Mouse (Mus musculus): ENCODE data around the gene Cnih3. TPM values are rescaled to one million over a fixed set of nuclear protein-coding genes. Genes with fewer than 3 reads are reported as not detected.

Gene Cnih3
- total RNA-seq, 2 experiments from 2014 or later, result not detected

- DNase-seq, result no peak
Observed at GRCm38 (mm10) chr1:181456911-181457310, 104.5 kb downstream of the Cnih3 start.

- no peak for DNase-seq
Observed at GRCm38 (mm10) chr1:181459431-181460105, 107.1 kb downstream of the Cnih3 start.

- no peak for DNase-seq
Observed at GRCm38 (mm10) chr1:181460283-181460682, 107.9 kb downstream of the Cnih3 start.

DNA sequence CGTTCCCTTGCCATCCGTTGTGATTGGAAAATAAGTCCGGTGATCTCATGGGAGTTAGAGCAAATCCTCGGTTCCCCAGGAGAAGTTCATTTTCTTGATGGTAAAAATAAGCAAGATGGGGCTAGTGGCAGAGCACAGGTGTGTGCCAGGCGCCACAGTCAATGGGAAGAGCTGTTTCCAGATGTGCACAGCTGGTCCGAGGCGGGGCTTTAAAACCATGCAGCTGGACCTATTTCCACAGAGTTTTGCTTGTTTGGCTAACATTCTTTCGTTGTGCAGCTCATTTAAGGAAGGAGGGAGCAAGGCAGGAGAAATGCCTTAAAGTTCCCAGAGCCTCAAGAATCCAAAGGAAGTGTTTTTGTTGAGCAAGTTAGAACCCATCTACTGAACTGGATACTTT is 109.1 kb downstream of the Cnih3 start:
- DNase-seq, result peak; percentile 16

DNA sequence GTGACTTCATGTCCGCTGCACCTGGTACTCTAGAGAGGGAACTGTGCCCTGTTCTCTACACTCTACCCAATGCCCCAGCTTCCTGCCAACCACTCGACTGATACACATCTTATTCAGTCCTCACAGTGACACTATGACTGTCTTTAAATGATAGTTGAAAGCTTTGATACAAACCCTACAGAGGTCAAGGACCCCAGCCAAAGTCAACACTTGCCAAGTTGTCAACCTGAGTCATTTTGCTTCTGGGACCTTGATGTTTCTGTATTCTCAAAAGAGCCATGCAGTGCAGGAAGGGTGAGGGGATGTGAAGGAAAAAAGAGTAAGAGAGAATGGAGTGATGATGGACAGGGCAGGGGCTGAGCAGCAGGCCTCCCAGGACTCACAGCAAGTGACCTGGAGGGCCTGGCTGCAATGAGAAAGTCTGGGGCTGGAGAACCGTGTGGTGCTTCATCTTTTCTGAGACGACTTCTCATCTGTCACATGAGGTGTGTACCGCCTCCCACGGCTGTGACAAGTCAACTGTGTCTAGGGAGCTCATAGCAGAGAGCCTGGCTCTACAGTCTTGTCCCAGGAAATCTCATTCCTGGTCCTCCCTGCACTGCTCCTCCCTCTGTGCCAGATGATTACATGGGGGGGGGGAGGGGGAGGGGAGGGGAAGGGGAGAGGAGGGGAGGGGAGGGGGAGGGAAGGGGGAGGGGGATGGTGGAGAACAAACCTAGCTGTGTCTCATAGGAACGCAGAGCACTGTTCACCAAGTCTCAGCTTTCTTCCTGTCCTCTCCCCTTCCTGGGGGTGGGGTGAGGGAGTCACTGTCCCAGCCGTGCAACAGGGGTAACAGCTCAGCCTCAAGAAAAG is 109.8 kb downstream of the Cnih3 start:
- DNase-seq, result no peak

DNA sequence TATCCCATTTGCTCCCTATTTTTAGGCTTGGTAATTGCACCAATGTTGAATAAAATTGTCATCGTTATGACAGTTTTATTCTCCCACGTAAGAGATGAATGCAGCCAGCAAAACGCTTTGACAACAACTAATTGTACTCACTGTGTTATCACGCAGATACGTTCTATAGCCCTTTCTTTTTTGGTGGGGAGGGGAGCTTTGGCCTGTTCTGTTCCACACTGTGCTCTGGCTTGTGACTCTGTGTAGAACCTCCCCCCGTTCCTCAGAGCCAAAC is 110.4 kb downstream of the Cnih3 start:
- DNase-seq, result no peak

GRCm38 (mm10) chr1:181465027-181465426 is 112.6 kb downstream of the Cnih3 start:
- peak; percentile 30 for DNase-seq

GRCm38 (mm10) chr1:181466040-181466439 is 113.6 kb downstream of the Cnih3 start:
- no peak for DNase-seq

DNA sequence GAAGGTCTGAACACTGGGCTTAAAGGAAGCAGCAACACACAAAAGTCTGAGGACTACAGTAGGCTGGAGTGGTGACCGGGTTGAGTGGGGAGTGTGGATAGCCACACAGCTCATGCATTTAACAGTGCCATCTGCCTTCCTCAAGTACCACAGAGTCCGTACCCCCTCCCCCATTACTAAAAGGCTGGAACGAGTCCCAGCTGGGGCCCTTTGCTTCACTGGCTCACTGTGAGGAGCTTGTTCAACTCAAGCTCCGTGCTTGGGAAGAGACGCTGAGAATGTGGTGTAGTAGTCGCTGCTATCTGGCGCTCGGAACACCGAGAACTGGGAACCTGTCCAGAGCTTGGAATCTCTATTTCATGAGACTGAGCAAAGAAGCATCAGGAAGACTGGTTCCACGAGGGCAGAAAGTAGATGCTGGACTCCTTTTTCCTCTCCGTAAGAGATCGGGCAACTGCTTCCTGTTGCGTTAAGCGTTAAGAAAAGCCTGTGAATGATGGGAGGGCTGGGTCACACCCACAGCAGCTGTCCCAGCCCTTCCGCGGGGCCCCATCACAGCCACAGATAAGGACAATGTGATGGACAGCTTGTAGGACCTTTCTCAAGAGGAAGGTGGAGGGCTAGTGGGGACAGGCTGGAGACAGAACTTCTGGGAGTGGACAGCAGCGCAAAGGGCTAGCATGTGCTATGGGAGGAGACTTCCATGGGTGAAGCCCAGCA is 114.3 kb downstream of the Cnih3 start:
- DNase-seq, result peak; percentile 43

- no peak for DNase-seq
Observed at GRCm38 (mm10) chr1:181467321-181467670, 114.9 kb downstream of the Cnih3 start.

- DNase-seq, result no peak
Observed at GRCm38 (mm10) chr1:181469415-181469814, 117.0 kb downstream of the Cnih3 start.

- DNase-seq, result peak; percentile 32
Observed at GRCm38 (mm10) chr1:181476141-181476540, 123.7 kb downstream of the Cnih3 start.

GRCm38 (mm10) chr1:181476557-181476956 is 124.1 kb downstream of the Cnih3 start:
- no peak for DNase-seq

DNA sequence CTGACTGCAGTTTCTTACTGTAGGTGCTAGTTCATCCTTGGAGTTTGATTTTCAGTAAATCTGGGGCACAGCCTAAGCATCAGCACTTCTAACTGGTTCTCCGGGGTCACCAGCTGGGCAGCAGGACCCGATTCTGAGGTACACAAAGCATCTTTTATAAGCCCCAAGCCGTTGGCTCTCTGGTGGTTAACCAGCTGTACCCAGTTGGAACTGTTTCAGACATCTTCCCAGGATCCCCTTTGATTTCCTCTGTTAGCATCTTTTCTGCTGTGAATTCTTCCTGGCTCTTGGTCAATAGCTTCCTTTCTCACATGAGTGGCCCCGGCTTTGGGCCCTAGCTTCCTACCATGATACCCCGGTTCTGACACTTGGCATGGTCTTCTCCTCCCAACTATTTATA is 132.3 kb downstream of the Cnih3 start:
- no peak for DNase-seq

- DNase-seq, result no peak
Observed at GRCm38 (mm10) chr1:181503471-181503870, 151.0 kb downstream of the Cnih3 start.

- peak; percentile 11 for DNase-seq
Observed at GRCm38 (mm10) chr1:181505367-181505766, 152.9 kb downstream of the Cnih3 start.

Other genes starting within 250 kb of the Cnih3 start
- 10 to 100 TPM; 12.0 to 15.0 TPM for gene Nvl, start 208.4 kb upstream of the Cnih3 start, total RNA-seq (2021)
- gene Cnih4, start 207.9 kb upstream of the Cnih3 start, total RNA-seq (2021), result 10 to 100 TPM; 52.8 to 58.1 TPM
- gene Wdr26, start 140.6 kb upstream of the Cnih3 start, total RNA-seq (2021), result 100 to 1,000 TPM; 137 to 138 TPM
- not detected for gene Ccdc121, start 158.8 kb downstream of the Cnih3 start, total RNA-seq (2021)
- not detected for gene Dnah14, start 223.9 kb downstream of the Cnih3 start, total RNA-seq (2021)